Mouse (Mus musculus): ENCODE data around the gene Exd1. TPM values are rescaled to one million over a fixed set of nuclear protein-coding genes. Genes with fewer than 3 reads are reported as not detected.

Exd1 gene
- polyA plus RNA-seq (2012) = not detected in 2 replicates

DNA sequence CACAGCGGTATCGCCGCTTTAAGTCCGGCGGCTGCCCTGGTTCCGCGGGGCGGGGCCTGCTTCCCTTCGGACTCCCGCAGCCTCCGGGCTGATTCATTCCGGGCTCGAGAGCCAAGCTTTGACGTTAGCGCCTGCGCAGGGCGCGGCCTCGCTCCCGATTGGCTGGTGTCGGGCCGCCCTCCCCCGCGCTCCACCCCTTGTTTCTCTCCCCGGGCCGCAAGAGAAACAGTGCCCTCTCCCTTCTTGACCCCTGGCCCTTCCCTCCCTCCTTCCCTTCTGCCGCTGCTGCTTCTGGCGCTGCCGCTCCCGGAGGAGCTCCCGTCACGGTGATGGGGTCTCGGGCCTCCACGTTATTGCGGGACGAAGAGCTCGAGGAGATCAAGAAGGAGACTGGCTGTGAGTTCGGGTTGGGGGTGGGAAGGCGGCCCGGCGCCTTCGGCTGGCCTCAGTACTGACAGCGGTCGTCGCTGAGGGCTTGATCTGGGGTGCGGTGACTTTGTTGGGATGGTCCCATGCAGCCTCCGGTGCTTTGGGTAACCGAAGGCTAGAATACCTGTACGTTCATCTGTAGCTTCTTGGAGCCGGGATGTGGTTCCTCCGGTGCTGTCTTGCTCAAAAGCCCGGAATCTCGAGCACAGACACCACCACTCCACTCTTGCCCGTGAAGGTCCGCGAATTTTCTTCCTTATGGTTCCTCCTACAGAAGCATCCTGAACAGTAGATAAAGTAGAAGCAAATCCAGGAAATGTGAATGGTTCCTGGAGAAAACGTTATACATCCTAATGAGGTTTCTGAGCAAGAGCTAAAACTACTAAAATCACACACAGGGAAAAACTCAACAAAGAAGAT lies at the start of gene Exd1, which contains the start of gene Chp1:
Exd1 (minus strand) TSS at position 106 of the 849 bp plus-strand sequence.
Chp1 (plus strand) TSS at position 176 of the 849 bp plus-strand sequence.
- Histone ChIP-seq H3K9me3 (ENCODE audit: control insufficient read depth, low read length) (no peaks in the 10 kb centered on the region), H3K4me3 (replicated peaks) (peak within 1 kb of the TSS; percentile 99), H3K4me1 (ENCODE audit: control insufficient read depth) (peaks cover 48% of the 10 kb centered on the region), H3K36me3 (ENCODE audit: control insufficient read depth) (peaks cover 14% of the 10 kb centered on the region), H3K27me3 (ENCODE audit: control insufficient read depth) (no peaks in the 10 kb centered on the region)
- TF ChIP-seq GATA1 (IDR thresholded peaks at IDR 0.05; ENCODE audit: low read length) (no peak), TAL1 (IDR thresholded peaks at IDR 0.05; ENCODE audit: low read length) (no peak)

DNA sequence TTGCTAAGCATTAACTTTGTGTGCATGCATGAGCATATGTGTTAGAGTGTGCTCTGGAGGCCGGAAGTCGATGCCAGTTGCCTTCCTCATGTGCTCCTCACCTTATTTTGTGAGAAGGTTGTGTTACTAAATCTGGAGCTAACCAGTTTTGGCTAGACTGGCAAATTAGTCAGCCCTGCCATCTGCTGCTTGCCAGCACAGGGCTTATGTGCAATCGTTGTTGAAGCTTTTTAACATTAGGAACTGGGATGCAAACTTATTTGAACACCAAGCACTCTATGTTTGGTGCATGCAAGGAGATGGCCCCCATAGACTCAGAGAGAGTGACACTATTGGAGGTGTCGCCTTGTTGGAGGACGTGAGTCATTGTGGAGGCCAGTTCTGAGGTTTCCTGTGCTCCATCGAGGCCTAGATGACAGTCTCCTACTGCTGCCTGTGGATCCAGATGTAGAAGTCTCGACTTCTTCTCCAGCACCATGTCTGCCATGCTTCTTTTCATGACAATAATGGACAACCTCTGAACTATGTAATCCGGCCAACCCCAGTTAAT lies 49.4 kb upstream of the Exd1 start:
- Histone ChIP-seq H3K9me3 (ENCODE audit: control insufficient read depth, low read length) (no peaks in the 10 kb centered on the region), H3K27me3 (ENCODE audit: control insufficient read depth) (no peaks in the 10 kb centered on the region), H3K36me3 (ENCODE audit: control insufficient read depth) (peaks cover 64% of the 10 kb centered on the region), H3K4me1 (ENCODE audit: control insufficient read depth) (peaks cover 64% of the 10 kb centered on the region), H3K4me3 (replicated peaks) (peak overlapping the region; percentile 34)
- TF ChIP-seq TAL1 (IDR thresholded peaks at IDR 0.05; ENCODE audit: low read length) (no peak), GATA1 (IDR thresholded peaks at IDR 0.05; ENCODE audit: low read length) (no peak)

DNA sequence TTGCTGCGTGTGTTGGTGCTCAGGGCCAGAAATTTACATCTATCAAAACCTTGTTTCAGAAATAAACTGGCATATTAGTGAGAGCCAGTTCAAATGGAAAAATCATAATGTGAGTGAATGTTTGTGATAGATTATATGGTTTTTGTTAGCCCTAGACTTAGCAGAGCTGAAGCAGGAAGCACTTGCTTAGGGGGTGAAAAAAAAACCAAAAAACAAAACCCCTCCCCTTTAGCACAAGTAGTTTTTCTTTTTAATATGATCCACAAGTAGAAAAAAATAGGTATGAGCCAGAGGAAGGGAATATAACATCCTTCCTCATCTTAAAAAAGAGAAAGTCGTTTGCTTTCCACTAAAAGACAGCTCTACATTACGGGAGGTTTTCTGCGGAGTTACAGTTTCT lies 47.9 kb upstream of the Exd1 start:
- H3K27me3 ChIP-seq (ENCODE audit: control insufficient read depth) = no peaks in the 10 kb centered on the region
- peaks cover 50% of the 10 kb centered on the region for H3K4me1 ChIP-seq (ENCODE audit: control insufficient read depth)
- H3K4me3 ChIP-seq (replicated peaks) = peak overlapping the region; percentile 74
- no peaks in the 10 kb centered on the region for H3K9me3 ChIP-seq (ENCODE audit: control insufficient read depth, low read length)
- peaks cover 51% of the 10 kb centered on the region for H3K36me3 ChIP-seq (ENCODE audit: control insufficient read depth)
- TF ChIP-seq GATA1 (IDR thresholded peaks at IDR 0.05; ENCODE audit: low read length) = no peak
- no peak for TF ChIP-seq TAL1 (IDR thresholded peaks at IDR 0.05; ENCODE audit: low read length)

DNA sequence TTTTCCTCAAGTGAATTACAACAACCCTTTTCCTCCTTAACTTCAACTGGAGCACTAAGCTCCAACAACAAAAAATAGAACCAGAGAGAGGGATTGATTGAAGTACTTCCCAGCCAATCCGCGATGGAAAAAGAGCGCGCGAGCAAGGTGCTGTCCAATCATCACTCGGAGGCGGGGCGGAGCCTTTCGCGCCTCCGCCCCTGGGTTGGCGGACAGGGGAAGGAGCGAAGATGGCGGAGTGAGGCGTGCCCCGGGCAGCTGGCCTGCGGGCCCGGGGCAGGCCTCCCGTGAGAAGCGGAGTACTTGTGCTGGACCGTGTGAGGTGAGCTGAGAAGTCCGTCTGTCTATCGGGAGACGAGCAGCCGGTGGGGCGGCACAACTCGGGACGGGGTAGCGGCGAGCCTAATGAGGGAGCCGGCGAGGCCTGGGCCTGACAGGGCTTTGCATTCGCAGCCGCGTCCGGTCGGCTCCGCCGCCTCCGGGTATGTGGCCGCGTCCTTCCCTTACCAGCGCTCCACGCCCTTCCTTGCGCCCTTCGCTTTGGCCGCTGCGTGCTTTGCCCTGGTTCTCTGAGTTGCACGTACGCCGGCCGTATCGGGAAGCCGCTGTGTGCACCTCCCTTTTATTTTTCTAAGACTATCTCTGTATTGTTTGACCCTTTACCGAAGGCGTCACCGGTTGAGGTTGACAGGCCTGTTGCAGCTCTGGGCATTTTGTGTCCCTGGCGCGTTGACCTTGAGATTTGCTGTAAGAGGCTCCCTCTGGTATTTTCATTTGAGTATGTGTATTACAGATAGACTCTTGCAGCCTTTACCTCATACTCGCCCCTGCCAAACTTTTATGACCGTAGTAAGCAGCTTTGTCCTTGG lies 46.9 kb upstream of the Exd1 start:
- H3K36me3 ChIP-seq (ENCODE audit: control insufficient read depth) = peaks cover 41% of the 10 kb centered on the region
- peak overlapping the region; percentile 74 for H3K4me3 ChIP-seq (replicated peaks)
- no peaks in the 10 kb centered on the region for H3K9me3 ChIP-seq (ENCODE audit: control insufficient read depth, low read length)
- H3K27me3 ChIP-seq (ENCODE audit: control insufficient read depth) = no peaks in the 10 kb centered on the region
- TF ChIP-seq GATA1 (IDR thresholded peaks at IDR 0.05; ENCODE audit: low read length) (no peak), TAL1 (IDR thresholded peaks at IDR 0.05; ENCODE audit: low read length) (no peak)
- peaks cover 44% of the 10 kb centered on the region for H3K4me1 ChIP-seq (ENCODE audit: control insufficient read depth)

DNA sequence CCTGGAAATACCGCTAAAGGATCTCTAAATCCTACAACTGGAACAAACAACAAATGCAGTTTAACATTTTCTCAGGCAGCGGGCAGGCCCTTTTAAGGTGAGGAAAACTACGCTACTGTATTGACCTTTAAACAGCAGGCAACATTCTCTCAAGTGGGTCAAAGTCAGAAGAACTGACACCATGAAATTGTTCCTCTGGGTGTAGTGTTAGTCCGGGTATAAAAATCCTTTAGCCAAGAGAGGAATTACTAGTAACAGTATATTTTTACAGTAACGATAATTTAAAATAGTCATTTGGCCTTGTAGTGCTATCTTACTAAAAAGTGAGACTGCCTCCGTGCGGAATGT lies 46.3 kb upstream of the Exd1 start:
- no peaks in the 10 kb centered on the region for H3K9me3 ChIP-seq (ENCODE audit: control insufficient read depth, low read length)
- H3K36me3 ChIP-seq (ENCODE audit: control insufficient read depth) = peaks cover 35% of the 10 kb centered on the region
- peak overlapping the region; percentile 74 for H3K4me3 ChIP-seq (replicated peaks)
- TF ChIP-seq GATA1 (IDR thresholded peaks at IDR 0.05; ENCODE audit: low read length) = no peak
- TF ChIP-seq TAL1 (IDR thresholded peaks at IDR 0.05; ENCODE audit: low read length) = no peak
- H3K27me3 ChIP-seq (ENCODE audit: control insufficient read depth) = no peaks in the 10 kb centered on the region
- H3K4me1 ChIP-seq (ENCODE audit: control insufficient read depth) = peaks cover 41% of the 10 kb centered on the region

DNA sequence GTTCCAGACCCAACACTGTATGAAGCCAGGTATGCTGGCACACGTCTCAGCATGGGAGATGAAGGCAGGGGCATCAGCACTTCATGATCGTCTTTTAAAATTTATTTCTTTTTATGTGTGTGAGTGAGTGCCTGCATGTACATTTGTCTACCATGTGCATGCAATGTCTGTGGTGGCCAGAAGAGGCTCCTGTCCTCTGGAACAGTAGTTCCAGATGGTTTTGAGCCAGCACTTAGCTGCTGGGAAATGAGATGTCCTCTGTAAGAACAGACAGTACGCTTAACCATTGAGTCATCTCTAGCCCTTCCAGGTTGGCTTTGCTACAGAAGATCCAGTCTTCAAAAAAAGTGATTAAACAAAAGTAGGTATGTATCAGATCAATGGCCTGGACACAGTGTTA lies 43.8 kb upstream of the Exd1 start:
- H3K9me3 ChIP-seq (ENCODE audit: control insufficient read depth, low read length) = no peaks in the 10 kb centered on the region
- no peak for TF ChIP-seq TAL1 (IDR thresholded peaks at IDR 0.05; ENCODE audit: low read length)
- no peak for TF ChIP-seq GATA1 (IDR thresholded peaks at IDR 0.05; ENCODE audit: low read length)

DNA sequence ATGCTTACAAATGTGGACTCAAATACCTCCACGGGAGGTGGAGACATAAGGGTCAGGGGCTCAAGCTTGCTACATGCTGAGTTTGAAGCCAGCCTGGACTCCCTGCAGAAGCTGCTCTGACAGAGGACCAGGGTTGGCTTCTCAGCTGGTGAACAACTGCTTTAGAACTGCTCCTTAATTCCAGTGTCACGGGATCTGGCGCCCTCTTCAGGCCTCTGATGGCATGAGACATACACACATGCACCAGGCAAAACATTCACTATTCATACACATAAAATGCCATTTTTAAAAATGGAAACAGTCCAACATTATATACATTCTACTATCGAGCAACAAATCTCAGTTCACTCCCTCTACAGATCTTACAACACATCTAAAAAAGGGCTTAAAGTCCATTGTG lies 40.0 kb upstream of the Exd1 start:
- Histone ChIP-seq H3K4me1 (ENCODE audit: control insufficient read depth) (peaks cover 5% of the 10 kb centered on the region), H3K9me3 (ENCODE audit: control insufficient read depth, low read length) (no peaks in the 10 kb centered on the region), H3K4me3 (replicated peaks) (no peak overlapping the region), H3K27me3 (ENCODE audit: control insufficient read depth) (no peaks in the 10 kb centered on the region), H3K36me3 (ENCODE audit: control insufficient read depth) (peaks cover 45% of the 10 kb centered on the region)
- TF ChIP-seq TAL1 (IDR thresholded peaks at IDR 0.05; ENCODE audit: low read length) (no peak), GATA1 (IDR thresholded peaks at IDR 0.05; ENCODE audit: low read length) (no peak)

More for the DNA sequence above, 43.8 kb upstream of the Exd1 start:
- Histone ChIP-seq H3K27me3 (ENCODE audit: control insufficient read depth) (no peaks in the 10 kb centered on the region), H3K4me3 (replicated peaks) (no peak overlapping the region), H3K36me3 (ENCODE audit: control insufficient read depth) (peaks cover 21% of the 10 kb centered on the region), H3K4me1 (ENCODE audit: control insufficient read depth) (peaks cover 22% of the 10 kb centered on the region)

DNA sequence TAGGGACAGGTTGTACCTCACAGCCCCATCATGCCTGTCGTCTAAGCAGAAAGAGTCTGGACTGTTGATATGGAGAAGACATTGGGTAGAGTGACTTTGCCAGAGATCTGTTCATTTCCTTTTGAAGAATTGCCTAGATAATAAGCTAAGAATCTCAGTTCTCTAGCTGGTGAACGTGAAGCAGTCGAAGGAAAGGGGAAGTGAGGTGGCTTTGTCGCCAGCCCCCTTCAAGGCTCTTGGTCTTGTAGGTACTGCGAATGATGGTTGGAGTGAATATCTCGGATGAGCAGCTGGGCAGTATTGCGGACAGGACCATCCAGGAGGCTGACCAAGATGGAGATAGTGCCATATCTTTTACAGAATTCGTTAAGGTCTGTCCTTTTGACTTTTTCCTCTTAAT lies 36.9 kb upstream of the Exd1 start:
- no peaks in the 10 kb centered on the region for H3K27me3 ChIP-seq (ENCODE audit: control insufficient read depth)
- H3K4me3 ChIP-seq (replicated peaks) = no peak overlapping the region
- H3K9me3 ChIP-seq (ENCODE audit: control insufficient read depth, low read length) = no peaks in the 10 kb centered on the region
- H3K36me3 ChIP-seq (ENCODE audit: control insufficient read depth) = peaks cover 65% of the 10 kb centered on the region
- peaks cover 7% of the 10 kb centered on the region for H3K4me1 ChIP-seq (ENCODE audit: control insufficient read depth)
- no peak for TF ChIP-seq TAL1 (IDR thresholded peaks at IDR 0.05; ENCODE audit: low read length)
- no peak for TF ChIP-seq GATA1 (IDR thresholded peaks at IDR 0.05; ENCODE audit: low read length)

DNA sequence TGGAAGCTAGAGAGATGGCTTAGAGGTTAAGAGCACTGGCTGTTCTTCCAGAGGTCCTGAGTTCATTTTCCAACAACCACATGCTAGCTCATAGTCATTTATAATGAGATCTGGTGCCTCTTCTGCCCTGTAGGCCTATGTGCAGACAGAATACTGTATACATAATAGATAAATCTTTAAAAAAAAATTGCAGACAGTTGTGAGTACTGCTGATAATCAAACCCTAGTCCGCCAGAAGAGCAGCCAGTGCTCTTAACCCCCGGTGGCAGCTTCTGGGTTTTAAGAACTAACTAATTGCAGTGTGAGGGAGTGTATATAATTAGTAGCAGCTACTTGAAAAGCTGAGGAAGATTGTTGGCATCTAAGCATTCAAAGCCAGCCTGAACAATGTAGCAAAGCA lies 36.0 kb upstream of the Exd1 start:
- peaks cover 71% of the 10 kb centered on the region for H3K36me3 ChIP-seq (ENCODE audit: control insufficient read depth)
- H3K27me3 ChIP-seq (ENCODE audit: control insufficient read depth) = no peaks in the 10 kb centered on the region
- H3K9me3 ChIP-seq (ENCODE audit: control insufficient read depth, low read length) = no peaks in the 10 kb centered on the region
- no peak overlapping the region for H3K4me3 ChIP-seq (replicated peaks)
- TF ChIP-seq TAL1 (IDR thresholded peaks at IDR 0.05; ENCODE audit: low read length) (no peak), GATA1 (IDR thresholded peaks at IDR 0.05; ENCODE audit: low read length) (no peak)
- peaks cover 7% of the 10 kb centered on the region for H3K4me1 ChIP-seq (ENCODE audit: control insufficient read depth)

Data from erythroblast, embryonic 14.5 days (primary cell).